Mouse (Mus musculus) natural killer cell, adult 2 months (primary cell): ENCODE results near the gene Rab36.

Source experiments
- DNase-seq, 2 experiments: peaks; one replicate each; pipeline ENCODE4 v3.0.0; 2022; ENCODE audit warnings: low spot score in 2 of 2

The Rab36 gene

GRCm38 (mm10) chr10:75044459-75044858, 7.6 kb downstream of the Rab36 start:
- DNase-seq: no peak

DNA sequence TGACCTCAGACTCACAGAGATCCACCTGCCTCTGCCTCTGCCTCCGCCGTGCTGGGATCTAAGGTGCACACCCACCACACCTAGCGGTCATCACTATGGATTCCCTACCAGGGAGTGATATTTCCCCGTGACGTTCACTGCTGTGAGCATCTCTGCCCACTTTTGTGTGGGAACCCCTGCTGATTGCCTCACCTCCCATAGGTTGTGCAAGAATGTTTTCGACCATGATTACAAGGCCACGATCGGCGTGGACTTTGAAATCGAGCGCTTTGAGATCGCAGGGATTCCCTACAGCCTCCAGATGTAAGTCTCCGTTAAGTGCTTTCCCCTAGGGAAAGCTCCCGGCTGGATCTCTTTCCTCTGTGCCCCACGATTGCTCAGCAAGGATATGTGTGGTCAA, 9.0 kb downstream of the Rab36 start:
- DNase-seq: no peak

DNA sequence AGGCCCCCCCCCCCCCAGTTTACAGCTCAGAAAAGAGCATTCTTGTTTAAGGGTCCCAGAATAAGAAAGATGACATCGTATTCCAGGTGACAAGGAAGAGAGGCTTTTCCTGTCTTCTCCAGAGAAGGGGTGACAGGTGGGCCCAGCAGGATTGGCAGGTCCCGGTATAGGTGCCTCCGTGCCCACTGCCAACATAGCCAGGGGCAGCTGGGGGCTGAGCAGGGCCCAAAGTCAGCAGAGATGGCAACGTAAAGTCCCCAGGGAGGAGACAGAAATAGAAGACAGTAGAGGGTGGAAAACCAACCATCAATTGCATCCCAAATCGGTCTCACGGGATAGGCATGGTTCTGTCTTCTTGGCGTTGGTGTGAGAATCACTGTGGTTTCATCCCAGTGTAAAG, 11.9 kb downstream of the Rab36 start:
- no peak for DNase-seq

DNA sequence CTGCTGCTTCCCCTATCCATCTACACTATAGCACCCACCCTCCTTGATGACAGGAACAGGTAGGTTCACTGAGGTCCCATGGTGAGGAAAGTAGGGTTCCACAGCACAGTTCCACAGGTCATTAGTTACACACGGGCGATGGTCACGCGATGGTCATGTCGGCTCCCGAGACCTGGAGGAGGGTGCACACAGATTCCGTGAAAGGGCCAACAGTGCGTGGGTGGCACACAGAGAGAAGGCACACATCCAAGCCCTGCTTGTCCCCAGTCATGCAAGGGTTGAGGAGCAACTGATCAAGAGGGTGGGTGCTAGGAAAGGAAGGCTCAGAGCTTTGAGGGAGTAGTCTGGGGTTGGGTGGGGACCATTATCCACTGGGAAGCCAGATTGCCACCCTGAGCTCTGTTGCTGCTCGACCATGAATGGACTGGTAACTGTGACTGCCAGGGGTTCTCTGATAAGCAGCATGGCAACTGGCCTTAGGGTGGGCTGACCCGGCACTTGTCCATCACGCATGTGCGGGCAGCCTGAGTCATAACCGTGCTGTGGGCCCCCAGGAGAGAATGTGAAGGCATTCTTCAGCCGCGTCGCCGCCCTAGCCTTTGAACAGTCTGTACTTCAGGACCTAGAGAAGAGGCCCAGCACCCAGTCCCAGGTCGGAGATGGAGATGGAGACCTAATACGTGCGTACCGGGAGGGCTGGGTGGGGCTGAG, 14.7 kb downstream of the Rab36 start:
- DNase-seq: no peak

DNA sequence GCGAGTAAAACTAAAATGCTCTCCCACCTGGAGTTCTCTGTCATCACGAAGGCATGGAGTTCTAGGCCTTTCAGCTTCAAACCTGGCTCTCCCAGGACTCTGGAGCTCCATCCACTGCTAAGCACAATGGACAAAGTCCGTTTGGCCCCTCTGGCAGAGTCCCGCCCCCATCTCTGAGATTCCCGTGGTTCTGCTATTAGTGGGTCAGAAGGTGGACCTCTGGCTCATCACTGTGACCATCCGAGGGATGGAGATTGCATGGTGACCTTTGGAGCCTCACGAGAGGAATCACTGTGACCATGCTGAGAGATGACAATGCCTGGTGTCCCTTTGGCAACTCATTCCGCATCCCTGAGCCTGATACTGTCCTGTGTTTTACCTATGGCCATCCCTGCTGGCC, 16.0 kb downstream of the Rab36 start:
- no peak for DNase-seq

DNA sequence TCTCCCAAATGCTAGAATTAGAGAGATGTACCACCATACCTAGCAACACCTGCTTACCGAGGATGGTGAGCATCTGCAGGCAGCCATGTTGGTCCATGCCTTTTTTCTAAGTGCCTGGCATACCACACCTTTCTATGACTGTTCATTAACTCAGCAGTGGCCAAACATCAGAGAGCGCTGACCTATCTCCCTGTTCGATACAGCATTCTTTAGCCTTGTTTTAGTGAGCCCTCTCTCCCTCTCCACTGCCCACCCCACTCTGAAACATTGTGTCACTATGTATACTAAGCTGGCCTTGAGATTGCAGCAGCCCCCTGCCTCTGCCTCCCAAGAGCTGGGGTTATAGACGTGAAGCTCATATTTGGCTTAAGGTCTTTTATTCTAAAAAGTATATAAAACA, 16.8 kb downstream of the Rab36 start:
- DNase-seq: no peak

- no peak for DNase-seq
These were observed 17.3 kb downstream of the Rab36 start for GRCm38 (mm10) chr10:75054125-75054524.

GRCm38 (mm10) chr10:75055672-75056071, 18.8 kb downstream of the Rab36 start:
- peak in 1 of 2 experiments; percentile 36 for DNase-seq

GRCm38 (mm10) chr10:75056255-75056654, 19.4 kb downstream of the Rab36 start:
- no peak for DNase-seq

DNA sequence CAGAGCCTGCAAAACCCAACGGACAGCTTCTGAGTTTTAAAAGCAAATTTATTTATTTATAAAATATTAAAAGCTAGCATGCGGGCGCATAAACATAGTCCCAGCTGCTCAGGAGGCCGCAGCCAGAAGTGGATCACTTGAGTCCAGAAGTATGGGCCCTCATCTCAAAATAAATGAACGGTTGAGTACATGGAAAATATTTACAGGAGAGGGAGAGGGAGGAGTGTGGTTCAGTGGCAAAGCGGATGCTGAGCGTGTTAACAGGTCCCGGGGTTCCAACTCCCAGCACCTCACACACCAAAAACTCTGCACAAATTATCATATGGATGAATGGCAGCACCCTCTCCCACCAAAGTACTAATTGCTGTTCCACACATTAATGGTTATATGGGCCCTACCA, 21.5 kb downstream of the Rab36 start:
- DNase-seq: no peak

- no peak for DNase-seq
These were observed 22.0 kb downstream of the Rab36 start for GRCm38 (mm10) chr10:75058761-75059395.

DNA sequence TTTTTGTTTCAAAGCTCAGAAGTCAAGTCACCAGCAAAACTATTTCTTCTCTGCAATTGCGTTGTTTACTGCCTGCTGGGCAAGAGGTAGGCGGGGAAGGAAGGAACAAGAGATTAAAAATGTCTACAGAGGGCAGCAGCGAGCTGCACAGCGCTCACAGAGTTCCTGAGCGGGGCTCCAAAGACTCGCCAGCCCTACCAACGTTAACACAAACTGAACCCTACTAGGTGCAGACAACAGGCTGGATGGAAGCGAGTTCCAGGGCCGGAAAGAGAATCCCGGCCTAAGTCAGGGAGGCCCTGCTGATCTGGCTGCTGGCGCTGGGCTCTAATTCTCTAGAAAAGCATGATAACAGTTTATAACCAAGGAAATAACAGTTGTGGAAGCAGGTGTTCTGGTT, 22.5 kb downstream of the Rab36 start:
- DNase-seq: peak; percentile 55 to 74

- DNase-seq: peak; percentile 29 to 35
These were observed 23.5 kb downstream of the Rab36 start, which contains the start of gene Bcr for GRCm38 (mm10) chr10:75060217-75060842. Gene Bcr, plus strand, starts transcription at chr10:75060592.

DNA sequence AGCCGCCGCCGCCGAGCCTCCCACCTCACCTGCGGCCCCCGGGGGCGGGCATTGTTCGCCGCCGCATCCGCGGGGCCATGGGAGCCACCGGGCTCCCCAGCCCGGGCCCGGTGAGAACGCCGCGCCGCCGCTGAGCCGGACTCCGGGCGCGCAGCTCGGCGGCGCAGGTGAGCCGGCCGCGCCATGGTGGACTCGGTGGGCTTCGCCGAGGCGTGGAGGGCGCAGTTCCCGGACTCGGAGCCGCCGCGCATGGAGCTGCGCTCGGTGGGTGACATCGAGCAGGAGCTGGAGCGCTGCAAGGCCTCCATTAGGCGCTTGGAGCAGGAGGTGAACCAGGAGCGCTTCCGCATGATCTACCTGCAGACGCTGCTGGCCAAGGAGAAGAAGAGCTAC, 24.0 kb downstream of the Rab36 start:
- DNase-seq: peak in 1 of 2 experiments; percentile 13

GRCm38 (mm10) chr10:75061341-75062188, 24.7 kb downstream of the Rab36 start:
- no peak for DNase-seq

GRCm38 (mm10) chr10:75062189-75062561, 25.3 kb downstream of the Rab36 start:
- DNase-seq: peak in 1 of 2 experiments; percentile 10

DNA sequence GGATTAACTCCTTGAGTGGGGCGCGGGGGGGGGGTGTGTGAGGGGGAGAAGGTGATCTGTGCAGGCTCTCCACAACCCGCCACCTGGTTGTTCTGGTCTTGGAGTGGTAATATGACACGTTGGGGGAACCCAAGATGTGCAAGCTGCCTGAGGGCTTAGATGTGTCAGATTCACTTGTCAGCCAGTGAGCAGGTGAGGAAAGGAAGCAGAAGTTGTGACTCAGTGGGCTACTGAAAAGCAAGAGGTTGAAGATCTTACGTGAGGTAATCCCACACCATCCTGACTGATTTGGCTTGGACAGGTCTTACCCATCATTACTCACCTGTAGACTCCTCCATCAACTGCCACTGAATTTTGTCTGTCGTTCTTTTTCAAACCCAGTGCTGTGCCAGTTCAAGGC, 25.8 kb downstream of the Rab36 start:
- DNase-seq: no peak

GRCm38 (mm10) chr10:75063301-75063965, 26.6 kb downstream of the Rab36 start:
- DNase-seq: no peak

GRCm38 (mm10) chr10:75065691-75066090, 28.8 kb downstream of the Rab36 start:
- no peak for DNase-seq

GRCm38 (mm10) chr10:75067446-75067845, 30.6 kb downstream of the Rab36 start:
- DNase-seq: no peak

DNA sequence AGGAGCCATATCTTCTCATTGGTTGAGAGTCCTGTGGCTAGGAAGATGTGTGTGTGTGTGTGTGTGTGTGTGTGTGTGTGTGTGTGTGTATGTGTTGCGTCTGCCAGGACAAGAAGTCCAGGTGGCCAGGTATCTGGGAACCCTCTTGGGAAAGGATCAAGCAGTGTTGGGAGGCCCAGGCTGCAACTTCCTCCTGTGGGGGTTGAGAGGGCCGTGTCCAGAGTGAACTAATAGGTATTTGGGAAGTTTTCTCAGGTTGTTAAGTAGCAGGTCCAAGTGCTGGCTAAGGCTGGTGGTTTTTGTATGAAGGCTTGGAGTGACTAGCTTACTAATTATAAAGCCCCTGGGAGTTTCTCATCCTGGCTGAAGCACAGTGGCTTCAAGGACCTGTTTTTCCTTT, 31.2 kb downstream of the Rab36 start:
- DNase-seq: no peak
